Mouse (Mus musculus): ENCODE results near the gene Rps27.
"Not testable (repeated sequence)": the region's sequence is repeated elsewhere in the genome, so short reads cannot be mapped to it uniquely, and the experiment has no call there.

GRCm38 (mm10) chr3:90253174-90253573, 39.7 kb upstream of the Rps27 start:
- not testable (repeated sequence) for TF ChIP-seq TAL1, GATA1 (IDR thresholded peaks at IDR 0.05; ENCODE audit: low read length)

Data from erythroblast, embryonic 14.5 days (primary cell).